Mouse (Mus musculus) induced T-regulatory cell, adult 2 months (primary cell): ENCODE data around the gene Gm20388.

Experiments used
- DNase-seq: peaks from one replicate; pipeline ENCODE4 v3.0.0-alpha.2; 2012; ENCODE audit warnings: low read depth

The Gm20388 gene

GRCm38 (mm10) chr8:121262728-121263389 lies 1352.2 kb downstream of the Gm20388 start:
- DNase-seq = no peak

- no peak for DNase-seq
Observed at GRCm38 (mm10) chr8:121263390-121263775, 1352.7 kb downstream of the Gm20388 start.

- no peak for DNase-seq
Observed at GRCm38 (mm10) chr8:121264260-121264659, 1353.6 kb downstream of the Gm20388 start.

- DNase-seq = no peak
Observed at GRCm38 (mm10) chr8:121271542-121271941, 1360.9 kb downstream of the Gm20388 start.

- no peak for DNase-seq
Observed at GRCm38 (mm10) chr8:121273195-121273594, 1362.6 kb downstream of the Gm20388 start.

- DNase-seq = no peak
Observed at GRCm38 (mm10) chr8:121273620-121274019, 1363.0 kb downstream of the Gm20388 start.

- no peak for DNase-seq
Observed at GRCm38 (mm10) chr8:121280414-121280813, 1369.8 kb downstream of the Gm20388 start.

GRCm38 (mm10) chr8:121289346-121289745 lies 1378.7 kb downstream of the Gm20388 start:
- DNase-seq = no peak

- no peak for DNase-seq
Observed at GRCm38 (mm10) chr8:121290547-121290946, 1379.9 kb downstream of the Gm20388 start.

- DNase-seq = no peak
Observed at GRCm38 (mm10) chr8:121293418-121293817, 1382.8 kb downstream of the Gm20388 start.

GRCm38 (mm10) chr8:121294234-121295108 lies 1383.8 kb downstream of the Gm20388 start:
- no peak for DNase-seq

GRCm38 (mm10) chr8:121296082-121296481 lies 1385.4 kb downstream of the Gm20388 start:
- no peak for DNase-seq

GRCm38 (mm10) chr8:121296597-121296996 lies 1386.0 kb downstream of the Gm20388 start:
- DNase-seq = no peak

- no peak for DNase-seq
Observed at GRCm38 (mm10) chr8:121297299-121297698, 1386.7 kb downstream of the Gm20388 start.

GRCm38 (mm10) chr8:121300066-121300465 lies 1389.4 kb downstream of the Gm20388 start:
- no peak for DNase-seq

GRCm38 (mm10) chr8:121300501-121301411 lies 1390.1 kb downstream of the Gm20388 start:
- peak; percentile 25 for DNase-seq

GRCm38 (mm10) chr8:121301431-121301830 lies 1390.8 kb downstream of the Gm20388 start:
- DNase-seq = peak; percentile 30

GRCm38 (mm10) chr8:121301978-121302649 lies 1391.5 kb downstream of the Gm20388 start:
- DNase-seq = no peak

GRCm38 (mm10) chr8:121307723-121308122 lies 1397.1 kb downstream of the Gm20388 start:
- no peak for DNase-seq

- DNase-seq = no peak
Observed at GRCm38 (mm10) chr8:121310976-121311819, 1400.6 kb downstream of the Gm20388 start.

GRCm38 (mm10) chr8:121313458-121313857 lies 1402.8 kb downstream of the Gm20388 start:
- DNase-seq = no peak
